Mouse (Mus musculus): ENCODE measurements around the gene Enthd1. TPM values are rescaled to one million over a fixed set of nuclear protein-coding genes. Genes with fewer than 3 reads are reported as not detected.
A peak's percentile ranks its signal among the peaks of the same experiment; 100 is the strongest.

Gene Enthd1
- not detected in 2 replicates for polyA plus RNA-seq (2016; fragmentation: Nextera tagmentation; extraction: Ambion mirVana)

DNA sequence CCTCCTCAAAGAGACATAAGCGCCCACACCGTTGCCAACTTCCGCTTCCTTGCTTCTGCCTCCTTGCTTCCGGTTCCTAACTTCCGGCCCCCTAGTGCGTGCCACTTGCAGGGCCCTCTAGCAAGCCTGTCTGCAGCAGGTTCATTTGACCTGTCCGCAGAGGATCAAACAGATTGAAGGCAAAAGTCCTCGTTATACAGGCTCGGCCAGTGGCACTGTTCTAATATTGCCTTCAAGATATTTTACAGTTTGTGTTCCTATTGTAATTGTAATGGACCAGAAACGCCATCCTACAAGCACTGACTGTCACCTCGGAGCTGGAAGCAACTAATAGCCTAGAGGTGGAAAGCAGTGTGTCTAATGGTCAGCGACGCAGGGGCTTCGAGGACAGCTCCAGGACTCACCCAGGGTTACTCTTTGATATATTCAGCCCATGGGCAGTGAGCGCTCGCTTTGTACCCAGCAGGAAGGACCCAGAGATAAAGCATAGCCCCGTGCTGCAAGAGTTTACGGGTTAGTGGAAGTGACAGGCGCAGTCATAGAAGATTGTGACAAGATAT, at the start of gene Enthd1:
Gene Enthd1 (minus strand): TSS at position 51 of the 560 bp plus-strand sequence.
- peaks cover 49% of the 10 kb centered on the region for H3K27me3 ChIP-seq (replicated peaks)
- H3K4me2 ChIP-seq = no peak within 1 kb of the TSS
- H3K4me1 ChIP-seq (replicated peaks) = peaks cover 6% of the 10 kb centered on the region
- H3K36me3 ChIP-seq = no peaks in the 10 kb centered on the region
- no peak for ATAC-seq (ENCODE audit: insufficient number of reproducible peaks, low FRiP score)
- H3K9me3 ChIP-seq (replicated peaks) = no peaks in the 10 kb centered on the region
- H3K9ac ChIP-seq = no peak within 1 kb of the TSS
- H3K27ac ChIP-seq (ENCODE audit: poor library complexity, severe bottlenecking) = no peak within 1 kb of the TSS
- WGBS = 74% methylated on average over 19 of the region's 19 CpGs
- no peak within 1 kb of the TSS for H3K4me3 ChIP-seq

DNA sequence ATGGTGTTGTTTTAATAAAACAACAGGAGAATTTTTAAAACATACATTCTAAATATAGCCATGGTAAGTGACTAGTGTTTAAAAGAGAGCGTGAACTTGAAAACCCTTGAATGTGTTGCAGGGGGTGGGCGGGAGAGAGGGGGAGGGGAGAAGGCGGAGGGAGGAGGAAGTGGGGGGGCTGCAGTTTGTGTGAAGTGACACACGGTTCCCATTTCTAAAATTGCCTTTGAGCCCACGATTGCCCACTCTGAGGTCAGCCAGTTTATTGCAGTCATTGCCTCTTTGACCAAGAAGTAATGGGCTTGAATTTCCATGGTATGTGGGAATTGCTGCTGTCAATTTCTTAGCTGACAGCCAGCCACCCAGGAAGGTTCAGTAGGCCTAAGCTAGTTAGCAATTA, 48.9 kb upstream of the Enthd1 start:
- no peak for ATAC-seq (ENCODE audit: insufficient number of reproducible peaks, low FRiP score)
- Histone ChIP-seq H3K4me1 (replicated peaks) (peaks cover 12% of the 10 kb centered on the region), H3K9ac (no peak overlapping the region), H3K4me3 (no peak overlapping the region), H3K27me3 (replicated peaks) (peaks cover 18% of the 10 kb centered on the region), H3K27ac (ENCODE audit: poor library complexity, severe bottlenecking) (no peak overlapping the region), H3K36me3 (no peaks in the 10 kb centered on the region), H3K9me3 (replicated peaks) (no peaks in the 10 kb centered on the region), H3K4me2 (no peak overlapping the region)
- 66% methylated on average over 5 of the region's 5 CpGs for WGBS

DNA sequence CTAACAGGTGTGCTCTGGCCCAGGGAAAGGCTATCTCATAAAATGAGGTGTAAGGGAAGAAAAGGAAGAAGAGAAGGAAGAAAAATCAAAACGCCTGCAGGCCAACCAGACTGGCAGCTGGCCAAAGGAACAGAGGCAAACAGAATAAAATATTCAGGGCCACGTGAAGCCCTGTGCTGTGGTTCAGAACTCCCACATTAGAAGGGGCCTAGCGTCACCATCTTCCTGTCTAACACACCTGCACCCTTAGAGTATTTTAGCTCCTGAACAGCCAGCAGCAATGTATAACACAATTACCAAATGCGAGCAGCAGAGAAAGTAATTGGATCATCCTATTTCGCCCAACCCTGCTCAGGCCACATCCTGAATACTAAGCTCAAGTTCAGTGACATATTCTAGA, 46.5 kb upstream of the Enthd1 start:
- Histone ChIP-seq H3K4me3 (no peak overlapping the region), H3K4me1 (replicated peaks) (peaks cover 12% of the 10 kb centered on the region), H3K27me3 (replicated peaks) (peaks cover 8% of the 10 kb centered on the region), H3K36me3 (no peaks in the 10 kb centered on the region), H3K9ac (no peak overlapping the region), H3K4me2 (no peak overlapping the region), H3K9me3 (replicated peaks) (no peaks in the 10 kb centered on the region), H3K27ac (ENCODE audit: poor library complexity, severe bottlenecking) (no peak overlapping the region)
- ATAC-seq (ENCODE audit: insufficient number of reproducible peaks, low FRiP score) = no peak
- 70% methylated on average over 5 of the region's 5 CpGs for WGBS

DNA sequence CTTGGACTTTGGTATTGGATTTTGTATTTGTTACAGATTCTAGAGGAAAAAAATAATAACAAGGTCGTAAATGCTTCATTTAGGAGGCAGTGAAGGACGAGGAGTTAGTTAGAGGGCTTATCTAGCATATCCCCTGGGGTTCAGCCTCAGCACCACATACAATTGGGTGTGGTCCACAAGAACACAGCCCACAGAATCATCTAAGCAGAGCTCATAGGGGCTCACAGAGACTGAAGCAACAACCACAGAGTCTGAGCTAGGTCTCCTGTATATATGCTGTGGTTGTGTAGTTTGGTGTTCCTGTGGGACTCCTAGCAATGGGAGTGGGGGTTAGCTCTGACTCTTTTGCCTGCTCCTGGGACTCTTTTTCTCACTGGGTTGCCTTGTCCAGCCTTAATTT, 45.4 kb upstream of the Enthd1 start:
- no peaks in the 10 kb centered on the region for H3K36me3 ChIP-seq
- peaks cover 3% of the 10 kb centered on the region for H3K4me1 ChIP-seq (replicated peaks)
- 63% methylated on average over 2 of the region's 2 CpGs for WGBS
- no peaks in the 10 kb centered on the region for H3K9me3 ChIP-seq (replicated peaks)
- no peaks in the 10 kb centered on the region for H3K27me3 ChIP-seq (replicated peaks)
- no peak overlapping the region for H3K4me2 ChIP-seq
- ATAC-seq (ENCODE audit: insufficient number of reproducible peaks, low FRiP score) = no peak
- no peak overlapping the region for H3K4me3 ChIP-seq
- H3K9ac ChIP-seq = no peak overlapping the region
- no peak overlapping the region for H3K27ac ChIP-seq (ENCODE audit: poor library complexity, severe bottlenecking)

- no peaks in the 10 kb centered on the region for H3K36me3 ChIP-seq
- H3K4me2 ChIP-seq = no peak overlapping the region
- H3K4me3 ChIP-seq = no peak overlapping the region
- H3K4me1 ChIP-seq (replicated peaks) = no peaks in the 10 kb centered on the region
- ATAC-seq (ENCODE audit: insufficient number of reproducible peaks, low FRiP score) = no peak
- no peak overlapping the region for H3K27ac ChIP-seq (ENCODE audit: poor library complexity, severe bottlenecking)
- H3K9ac ChIP-seq = no peak overlapping the region
- H3K9me3 ChIP-seq (replicated peaks) = no peaks in the 10 kb centered on the region
- WGBS = 71% methylated on average over 3 of the region's 3 CpGs
- H3K27me3 ChIP-seq (replicated peaks) = no peaks in the 10 kb centered on the region
Observed at GRCm38 (mm10) chr15:80607970-80608369, 43.0 kb upstream of the Enthd1 start.

DNA sequence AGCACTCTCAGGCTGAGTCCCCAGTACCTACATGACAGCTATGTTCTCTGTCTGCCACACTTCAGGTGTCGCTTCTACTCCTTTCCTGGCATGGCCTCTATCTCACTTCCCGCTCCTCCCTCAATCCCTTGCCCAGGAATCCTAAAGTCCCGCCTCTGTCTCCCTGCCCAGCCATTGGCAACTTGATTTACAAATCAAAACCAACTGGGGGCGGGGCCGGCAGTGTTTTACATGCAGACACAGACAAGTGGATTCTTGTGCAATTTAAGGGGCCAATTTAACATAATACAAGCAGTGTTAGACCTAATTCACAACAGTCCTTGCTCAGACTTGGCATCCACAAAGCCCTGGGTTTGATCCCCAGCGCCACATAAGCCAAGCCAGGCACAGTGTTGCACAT, 39.1 kb upstream of the Enthd1 start:
- Histone ChIP-seq H3K4me2 (no peak overlapping the region), H3K27ac (ENCODE audit: poor library complexity, severe bottlenecking) (no peak overlapping the region), H3K4me3 (no peak overlapping the region), H3K9me3 (replicated peaks) (no peaks in the 10 kb centered on the region), H3K27me3 (replicated peaks) (no peaks in the 10 kb centered on the region), H3K36me3 (no peaks in the 10 kb centered on the region), H3K4me1 (replicated peaks) (peaks cover 17% of the 10 kb centered on the region), H3K9ac (no peak overlapping the region)
- no peak for ATAC-seq (ENCODE audit: insufficient number of reproducible peaks, low FRiP score)
- WGBS = 89% methylated on average over 6 of the region's 6 CpGs

DNA sequence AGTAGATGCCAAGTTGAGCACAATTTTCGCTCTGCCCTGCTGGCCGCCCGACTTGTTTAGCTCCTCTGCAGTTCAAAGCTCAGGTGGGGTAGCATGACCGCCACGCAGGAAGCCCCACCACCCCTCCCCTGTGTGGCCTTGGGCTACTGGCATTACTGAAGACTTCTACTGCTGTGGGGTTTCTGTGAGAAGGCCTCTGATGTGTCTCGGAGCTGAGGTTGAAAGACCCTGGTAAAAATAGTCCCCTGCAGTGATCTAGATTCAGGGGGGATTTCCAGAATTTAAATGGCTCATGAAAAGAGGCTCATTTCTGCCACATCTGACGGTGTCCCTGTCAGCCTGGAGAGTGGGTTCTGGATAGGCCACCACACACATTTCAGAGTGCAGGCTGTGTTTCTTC, 37.5 kb upstream of the Enthd1 start:
- Histone ChIP-seq H3K27me3 (replicated peaks) (no peaks in the 10 kb centered on the region), H3K4me1 (replicated peaks) (peaks cover 21% of the 10 kb centered on the region), H3K9me3 (replicated peaks) (no peaks in the 10 kb centered on the region), H3K4me2 (no peak overlapping the region), H3K9ac (no peak overlapping the region), H3K27ac (ENCODE audit: poor library complexity, severe bottlenecking) (no peak overlapping the region), H3K4me3 (no peak overlapping the region), H3K36me3 (no peaks in the 10 kb centered on the region)
- WGBS = 69% methylated on average over 7 of the region's 7 CpGs
- no peak for ATAC-seq (ENCODE audit: insufficient number of reproducible peaks, low FRiP score)

DNA sequence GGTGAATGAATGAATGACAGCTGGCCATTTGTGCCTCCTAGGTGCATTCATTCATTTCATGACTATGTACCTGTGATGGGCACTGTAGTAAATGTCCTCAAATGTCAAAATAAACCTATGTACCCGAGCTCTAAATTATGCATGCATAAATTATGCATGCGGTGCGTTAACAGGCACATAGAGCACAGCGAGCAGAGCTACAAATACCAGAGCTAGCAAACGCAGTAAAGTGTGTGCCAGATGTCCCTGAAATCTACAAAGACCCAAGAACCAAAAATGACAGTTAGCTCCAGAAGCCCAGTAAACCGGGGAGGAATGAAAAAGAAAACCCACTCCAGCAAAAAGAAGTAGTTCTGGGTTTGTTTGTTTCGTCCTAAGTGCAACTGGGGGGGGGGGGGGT, 36.5 kb upstream of the Enthd1 start:
- Histone ChIP-seq H3K9ac (no peak overlapping the region), H3K36me3 (no peaks in the 10 kb centered on the region), H3K9me3 (replicated peaks) (no peaks in the 10 kb centered on the region), H3K4me1 (replicated peaks) (peaks cover 21% of the 10 kb centered on the region), H3K4me2 (no peak overlapping the region), H3K4me3 (no peak overlapping the region), H3K27me3 (replicated peaks) (no peaks in the 10 kb centered on the region), H3K27ac (ENCODE audit: poor library complexity, severe bottlenecking) (no peak overlapping the region)
- ATAC-seq (ENCODE audit: insufficient number of reproducible peaks, low FRiP score) = no peak
- 64% methylated on average over 7 of the region's 7 CpGs for WGBS

- 53% methylated on average over 4 of the region's 4 CpGs for WGBS
- H3K9ac ChIP-seq = no peak overlapping the region
- ATAC-seq (ENCODE audit: insufficient number of reproducible peaks, low FRiP score) = no peak
- H3K4me2 ChIP-seq = no peak overlapping the region
- H3K4me1 ChIP-seq (replicated peaks) = peaks cover 21% of the 10 kb centered on the region
- no peak overlapping the region for H3K4me3 ChIP-seq
- H3K27me3 ChIP-seq (replicated peaks) = no peaks in the 10 kb centered on the region
- no peaks in the 10 kb centered on the region for H3K36me3 ChIP-seq
- H3K27ac ChIP-seq (ENCODE audit: poor library complexity, severe bottlenecking) = no peak overlapping the region
- H3K9me3 ChIP-seq (replicated peaks) = no peaks in the 10 kb centered on the region
Observed at GRCm38 (mm10) chr15:80599843-80600242, 34.9 kb upstream of the Enthd1 start.

DNA sequence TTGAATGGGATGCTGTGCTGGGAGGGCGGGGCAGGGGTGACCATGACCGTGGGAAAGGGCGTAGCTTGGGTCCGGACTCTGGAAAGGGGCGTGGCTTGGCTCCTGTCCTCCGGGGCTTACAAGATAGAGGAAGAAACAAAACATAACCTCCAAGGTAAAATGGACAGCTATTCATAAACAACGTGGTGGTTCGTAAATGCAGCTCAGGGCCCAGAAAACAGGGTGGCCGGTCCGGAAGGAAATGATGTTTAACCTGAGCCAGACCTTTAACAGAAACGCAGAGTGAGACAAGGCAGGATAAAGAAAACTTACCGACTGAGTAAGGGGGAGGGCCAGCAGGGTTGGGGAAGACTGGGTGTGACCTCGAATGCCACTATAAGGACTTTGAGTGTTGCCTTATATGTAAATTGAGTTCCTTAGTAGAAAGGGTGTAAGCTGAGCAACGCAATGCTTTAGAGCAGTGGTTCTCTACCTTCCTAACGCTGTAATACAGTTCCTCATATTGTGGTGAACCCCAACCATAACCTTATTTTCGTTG, 34.3 kb upstream of the Enthd1 start:
- peak overlapping the region; percentile 28; the same call in 1 of the 2 replicates for H3K9ac ChIP-seq
- H3K9me3 ChIP-seq (replicated peaks) = no peaks in the 10 kb centered on the region
- H3K27ac ChIP-seq (ENCODE audit: poor library complexity, severe bottlenecking) = no peak overlapping the region
- H3K27me3 ChIP-seq (replicated peaks) = no peaks in the 10 kb centered on the region
- no peaks in the 10 kb centered on the region for H3K36me3 ChIP-seq
- 32% methylated on average over 16 of the region's 16 CpGs for WGBS
- H3K4me1 ChIP-seq (replicated peaks) = peaks cover 21% of the 10 kb centered on the region
- peak overlapping the region; percentile 17 for H3K4me3 ChIP-seq
- peak; percentile 95 for ATAC-seq (ENCODE audit: insufficient number of reproducible peaks, low FRiP score)
- peak overlapping the region; percentile 53 for H3K4me2 ChIP-seq

GRCm38 (mm10) chr15:80598750-80599149, 33.8 kb upstream of the Enthd1 start:
- H3K4me1 ChIP-seq (replicated peaks) = peaks cover 25% of the 10 kb centered on the region
- H3K27me3 ChIP-seq (replicated peaks) = no peaks in the 10 kb centered on the region
- H3K27ac ChIP-seq (ENCODE audit: poor library complexity, severe bottlenecking) = no peak overlapping the region
- H3K4me3 ChIP-seq = no peak overlapping the region
- H3K9me3 ChIP-seq (replicated peaks) = no peaks in the 10 kb centered on the region
- no peak for ATAC-seq (ENCODE audit: insufficient number of reproducible peaks, low FRiP score)
- no peak overlapping the region for H3K9ac ChIP-seq
- 72% methylated on average over 12 of the region's 12 CpGs for WGBS
- H3K36me3 ChIP-seq = no peaks in the 10 kb centered on the region
- H3K4me2 ChIP-seq = peak overlapping the region; percentile 53

GRCm38 (mm10) chr15:80593877-80594276, 28.9 kb upstream of the Enthd1 start:
- Histone ChIP-seq H3K9ac (no peak overlapping the region), H3K27ac (ENCODE audit: poor library complexity, severe bottlenecking) (no peak overlapping the region), H3K4me1 (replicated peaks) (peaks cover 10% of the 10 kb centered on the region), H3K27me3 (replicated peaks) (peaks cover 3% of the 10 kb centered on the region), H3K4me2 (no peak overlapping the region), H3K36me3 (no peaks in the 10 kb centered on the region), H3K4me3 (no peak overlapping the region), H3K9me3 (replicated peaks) (no peaks in the 10 kb centered on the region)
- WGBS = 39% methylated on average over 5 of the region's 5 CpGs
- no peak for ATAC-seq (ENCODE audit: insufficient number of reproducible peaks, low FRiP score)

Measured in heart, embryonic 12.5 days (tissue).